Mouse (Mus musculus) kidney, adult 2 months (tissue): ENCODE measurements around the gene Cfi.

Experiments used
- CTCF ChIP-seq: fragments of 200-500 bp; conservative IDR thresholded peaks from 2 replicates; pipeline ENCODE4 v1.5.1; 2011; ENCODE audit warnings: low read depth, mild to moderate bottlenecking, control low read depth, low read length, moderate library complexity, mixed read lengths; ENCODE audit not compliant: insufficient read depth, insufficient read length
- POLR2A ChIP-seq: fragments of 200-500 bp; IDR thresholded peaks from one replicate; pipeline ENCODE4 v1.6.1; 2011; ENCODE audit warnings: low read depth, low read length, control low read depth

- no peak for TF ChIP-seq POLR2A
- TF ChIP-seq CTCF = peak; percentile 87
Observed at GRCm38 (mm10) chr3:129918434-129918833, 82.8 kb downstream of the Cfi start.
